Mouse (Mus musculus): Measurements from ENCODE around the gene Cnot11. TPM values are rescaled to one million over a fixed set of nuclear protein-coding genes. Genes with fewer than 3 reads are reported as not detected.
A peak's percentile ranks its signal among the peaks of the same experiment; 100 is the strongest.

The Cnot11 gene
- 14.1 and 18.8 TPM in 2 replicates for polyA plus RNA-seq (2012; rRNA removed)

DNA sequence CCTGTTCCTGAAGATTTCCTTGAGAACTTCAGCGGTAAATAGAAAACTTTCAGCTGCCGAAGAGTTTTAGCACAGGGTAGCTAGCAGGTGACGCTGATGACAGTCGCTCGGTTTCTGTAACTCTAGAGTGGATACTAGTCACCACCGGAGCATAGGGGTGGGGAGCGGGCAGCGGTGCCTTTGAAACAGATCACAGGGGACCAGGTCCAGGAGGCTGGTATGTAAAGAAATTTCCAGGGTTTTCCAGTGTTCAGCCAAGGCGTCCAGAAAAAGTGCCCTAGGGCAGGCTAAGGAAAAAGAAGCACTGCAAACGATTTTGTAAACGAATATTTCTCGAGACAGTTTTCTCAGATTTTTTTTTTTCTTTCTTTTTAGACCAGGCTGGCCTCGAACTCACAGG lies at the start of gene Cnot11:
Gene Cnot11 (plus strand): TSS at position 162 of the 400 bp plus-strand sequence.
- DNase-seq (ENCODE audit: low read depth): no peak

DNA sequence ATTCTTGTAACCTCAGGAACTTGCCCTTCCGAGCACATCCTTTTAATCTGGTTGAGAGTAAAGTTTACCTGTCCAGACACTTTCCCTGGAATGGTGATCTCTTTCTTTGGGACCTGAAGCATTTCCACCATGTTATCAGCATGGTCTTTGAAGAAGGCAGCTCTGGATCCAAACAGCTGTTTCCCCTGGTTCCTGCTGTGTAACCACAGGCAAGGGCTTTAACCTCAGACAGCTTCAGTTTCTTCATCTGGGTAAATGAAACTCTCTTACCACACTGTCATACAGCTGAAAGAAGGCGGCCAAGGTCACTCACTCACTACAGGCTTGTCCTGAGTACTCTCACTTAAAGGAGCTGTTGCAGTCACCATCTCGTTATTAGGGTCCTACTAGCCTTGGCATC lies 47.4 kb upstream of the Cnot11 start:
- no peak for DNase-seq (ENCODE audit: low read depth)

DNA sequence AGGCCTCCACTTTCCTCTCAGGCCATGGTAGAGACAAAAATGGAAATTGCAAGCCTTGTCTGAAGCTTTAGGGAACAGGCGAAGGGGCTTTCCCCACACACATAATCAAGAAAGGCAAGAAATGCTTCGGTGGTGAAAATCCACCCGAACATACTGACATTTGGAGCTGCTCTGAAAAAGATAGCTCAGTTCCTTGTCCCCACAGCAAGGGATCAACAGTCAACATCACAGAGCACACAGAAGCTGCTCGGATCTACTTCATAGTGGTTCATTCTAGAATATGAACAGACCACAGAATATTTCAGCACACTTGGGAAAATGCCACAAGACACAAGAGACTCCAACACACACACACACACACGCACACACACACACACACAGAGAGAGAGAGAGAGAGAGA lies 41.6 kb upstream of the Cnot11 start:
- no peak for DNase-seq (ENCODE audit: low read depth)

DNA sequence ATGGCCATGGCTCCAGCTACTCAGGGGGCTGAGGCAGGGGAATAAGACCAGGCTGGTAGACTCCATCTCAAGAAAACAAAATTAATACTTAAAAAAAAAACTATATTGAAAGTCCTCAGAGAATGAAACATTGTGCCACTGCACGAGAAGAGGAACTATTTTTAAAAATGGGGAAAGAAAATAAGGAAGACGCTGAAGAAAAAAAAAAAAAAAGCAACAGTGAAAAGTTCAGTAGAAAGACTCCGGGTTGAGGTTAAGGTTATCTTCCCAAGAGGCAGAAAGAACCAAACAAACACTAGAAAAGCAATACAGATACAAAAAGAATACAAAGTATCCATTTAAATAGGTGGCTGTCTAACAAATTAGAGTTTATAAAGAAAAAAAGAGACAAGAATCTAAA lies 41.1 kb upstream of the Cnot11 start:
- no peak for DNase-seq (ENCODE audit: low read depth)

DNA sequence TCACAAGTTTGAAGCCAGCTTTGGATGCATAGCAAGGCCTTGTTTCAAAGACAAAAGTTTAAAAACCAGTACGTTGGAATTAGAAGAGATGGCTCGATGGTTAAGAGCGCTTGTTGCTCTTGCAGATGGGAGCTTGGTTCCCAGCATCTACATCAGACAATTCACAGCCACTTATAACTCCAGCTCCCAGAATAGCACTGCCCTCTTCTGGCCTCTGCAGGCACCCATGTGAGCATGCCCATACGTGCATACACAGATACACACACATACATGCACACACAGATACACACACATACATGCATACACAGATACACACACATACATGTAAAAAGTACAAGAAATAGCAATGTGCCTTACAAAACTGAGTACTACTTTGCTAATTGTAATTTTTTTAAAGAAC lies 37.8 kb upstream of the Cnot11 start:
- DNase-seq (ENCODE audit: low read depth): no peak

DNA sequence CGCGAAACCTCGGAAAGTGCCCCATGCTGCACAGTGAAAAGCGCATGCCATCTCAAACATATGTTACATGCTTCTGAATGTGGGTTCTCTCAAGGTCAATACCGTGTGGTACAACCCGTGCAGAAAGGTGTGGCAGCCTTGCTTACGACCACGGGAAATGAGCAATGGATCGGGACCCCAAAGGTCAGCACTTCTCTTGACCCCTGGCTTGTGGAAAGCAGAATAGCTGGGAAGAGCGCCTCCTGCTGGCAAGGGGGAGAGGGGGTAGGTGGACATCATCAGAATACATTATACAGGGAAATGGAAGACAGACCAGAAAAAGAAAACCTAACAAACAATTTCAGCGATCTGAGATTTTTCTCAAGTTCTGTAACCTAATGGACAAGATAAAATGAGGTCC lies 37.0 kb upstream of the Cnot11 start:
- DNase-seq (ENCODE audit: low read depth): no peak

DNA sequence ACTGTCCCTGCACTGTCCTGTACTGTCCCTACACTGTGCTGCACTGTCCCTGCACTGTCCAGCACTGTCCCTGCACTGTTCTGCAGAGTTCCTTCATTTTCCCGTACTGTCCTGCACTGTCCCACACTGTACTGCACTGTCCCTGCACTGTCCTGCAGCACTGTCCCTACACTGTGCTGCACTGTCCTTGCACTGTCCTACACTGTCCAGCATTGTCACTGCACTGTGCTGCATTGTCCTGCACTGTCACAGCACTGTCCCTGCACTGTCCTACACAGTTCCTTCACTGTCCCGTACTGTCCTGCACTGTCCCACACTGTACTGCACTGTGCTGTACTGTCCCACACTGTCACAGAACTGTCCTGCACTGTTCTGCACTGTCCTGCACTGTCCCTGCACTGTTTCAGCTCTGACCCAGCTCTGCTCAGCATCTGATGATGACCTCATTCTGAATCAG lies 35.3 kb upstream of the Cnot11 start:
- DNase-seq (ENCODE audit: low read depth): no peak

DNA sequence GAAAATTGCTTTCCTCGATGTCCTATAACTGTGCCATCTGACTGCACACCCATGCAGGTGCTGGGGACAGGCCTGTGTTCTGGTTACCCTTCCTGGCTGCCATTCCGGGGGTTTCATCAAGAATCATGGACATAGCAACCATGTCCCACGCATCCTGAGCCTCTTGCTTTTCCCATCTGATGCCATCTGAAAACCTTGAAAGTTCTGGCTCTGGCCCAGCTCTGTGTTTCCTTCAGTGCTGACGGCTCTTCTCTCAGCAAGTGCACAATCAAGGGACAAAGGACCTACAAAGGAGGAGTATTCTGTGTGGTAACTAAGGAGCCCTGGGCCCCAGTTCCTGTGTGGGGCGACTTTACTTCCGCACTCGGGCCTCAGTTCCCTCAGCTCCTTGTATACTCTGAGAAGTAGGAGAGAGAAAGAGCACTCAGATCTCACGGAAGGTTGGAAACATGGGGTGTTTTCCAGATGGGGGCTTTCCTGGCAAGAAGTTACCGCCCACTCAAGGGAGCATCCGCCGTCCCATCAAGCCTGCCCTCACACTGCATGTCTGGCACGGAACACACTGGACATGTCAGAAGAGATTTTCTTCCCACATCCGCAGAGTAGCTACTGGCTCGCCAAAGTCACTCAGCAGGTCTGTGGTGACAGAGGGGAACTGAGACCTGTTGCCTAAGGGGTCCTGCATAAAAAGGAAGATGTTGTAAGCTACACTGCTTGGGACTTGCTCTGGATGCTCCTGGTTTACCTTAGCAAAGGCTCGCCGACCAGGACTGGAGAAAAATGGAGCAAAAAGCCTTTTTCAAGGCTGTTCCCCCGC lies 31.8 kb upstream of the Cnot11 start:
- DNase-seq (ENCODE audit: low read depth): no peak

DNA sequence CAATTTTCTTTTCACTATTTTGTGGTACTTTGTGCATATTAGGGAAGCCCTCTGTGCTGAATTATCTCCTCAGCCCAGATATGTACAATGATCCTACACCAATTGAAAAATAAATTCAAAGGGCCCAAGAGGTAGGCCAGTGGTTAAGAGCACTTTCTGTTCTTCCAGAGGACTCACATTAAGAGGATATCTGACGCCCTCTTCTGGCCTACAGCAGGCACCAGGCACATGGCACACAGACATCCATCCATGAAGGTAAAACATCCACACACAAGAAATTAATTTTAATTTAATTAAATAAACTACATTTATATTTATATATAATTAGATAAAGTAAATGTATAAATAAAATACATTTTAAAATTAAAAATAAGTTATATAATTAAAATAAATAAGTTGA lies 30.5 kb upstream of the Cnot11 start:
- DNase-seq (ENCODE audit: low read depth): no peak

DNA sequence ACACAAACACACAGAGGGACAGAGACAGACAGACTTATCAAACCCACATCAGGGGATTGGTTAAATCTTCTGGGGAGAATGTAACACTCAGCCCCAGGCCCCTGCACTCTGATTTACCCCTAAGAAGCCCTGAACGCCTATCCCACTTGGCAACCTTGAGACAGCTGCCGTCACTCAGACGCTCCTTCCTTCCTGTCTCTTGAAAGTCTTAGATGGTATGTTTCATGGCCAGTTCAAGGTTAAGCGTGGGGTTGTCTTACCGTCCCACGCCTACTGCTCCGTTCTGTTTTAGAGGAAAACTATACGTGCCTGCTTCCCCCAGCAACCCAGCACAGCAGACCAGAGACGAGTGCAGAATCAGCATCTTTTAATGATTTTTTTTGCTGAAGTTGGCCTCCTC lies 29.2 kb upstream of the Cnot11 start:
- no peak for DNase-seq (ENCODE audit: low read depth)

DNA sequence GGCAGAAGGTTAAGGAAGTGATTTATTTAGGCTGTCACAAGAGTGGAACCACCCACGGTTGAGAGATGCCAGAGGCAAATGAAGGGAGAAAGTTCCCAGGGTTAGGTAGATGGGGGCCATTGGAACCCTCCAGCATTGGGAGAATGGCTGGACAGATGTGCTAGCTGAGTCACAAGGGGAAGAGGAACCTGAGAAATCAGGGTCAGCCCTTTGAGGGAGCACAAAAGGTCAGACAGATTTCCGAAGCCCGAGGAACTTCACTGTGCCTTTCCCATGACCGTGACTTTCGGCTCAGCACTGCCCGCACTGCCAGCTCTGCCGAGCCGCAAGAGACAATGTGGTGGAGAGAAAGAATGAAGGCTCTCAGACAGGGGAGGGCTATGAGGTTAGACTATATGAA lies 23.0 kb upstream of the Cnot11 start:
- DNase-seq (ENCODE audit: low read depth): no peak

DNA sequence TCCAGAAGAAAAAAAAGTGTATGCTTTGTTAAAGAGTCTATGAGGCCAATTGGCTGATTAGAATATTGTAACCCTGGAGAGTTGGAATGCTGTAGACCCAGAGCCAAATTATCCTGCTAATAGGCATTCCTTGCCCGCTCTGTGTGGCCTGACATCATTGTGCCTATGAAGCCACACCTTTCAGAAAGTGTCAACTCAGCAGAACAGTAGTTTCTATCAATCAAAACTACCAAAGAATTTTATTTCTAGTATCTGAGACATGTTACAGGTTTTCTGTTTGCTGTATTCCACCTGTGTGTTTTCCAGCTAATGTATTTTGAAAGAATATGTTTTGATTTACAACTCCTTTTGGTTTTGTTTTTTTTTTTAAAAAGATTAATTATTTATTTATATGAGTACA lies 22.6 kb upstream of the Cnot11 start:
- DNase-seq (ENCODE audit: low read depth): no peak

DNA sequence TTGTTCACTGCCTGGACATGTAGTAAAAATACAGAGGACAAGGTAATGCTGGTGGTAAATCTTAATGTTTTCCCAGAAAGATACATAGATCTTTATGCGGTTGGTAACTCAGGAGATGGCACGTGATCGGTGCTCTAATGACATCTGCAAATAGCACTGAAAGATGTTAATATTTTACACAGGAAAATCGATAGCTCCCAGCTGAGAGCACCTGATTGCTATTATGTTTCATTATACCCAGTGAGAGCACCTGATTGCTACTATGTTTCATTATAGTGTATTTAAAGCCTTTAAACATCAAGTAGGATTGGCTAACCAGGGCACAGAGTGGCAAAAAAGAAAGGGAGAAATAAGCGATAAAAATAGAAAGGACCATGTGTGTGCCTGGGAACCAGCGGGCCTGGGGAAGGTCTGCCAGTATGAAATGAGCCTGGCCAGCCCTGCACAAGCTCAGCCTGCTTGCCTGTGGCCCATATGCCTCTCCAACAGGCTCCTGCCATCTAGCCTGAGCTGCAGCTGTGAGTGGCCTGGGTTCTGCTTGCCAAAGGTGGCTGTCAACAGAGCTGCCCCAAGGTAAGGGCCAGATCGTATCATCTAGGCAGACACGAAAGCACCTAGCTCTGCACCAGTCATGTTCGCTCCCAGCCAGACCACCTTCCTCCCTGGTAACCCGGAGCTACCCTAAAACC lies 19.3 kb upstream of the Cnot11 start:
- DNase-seq (ENCODE audit: low read depth): no peak

DNA sequence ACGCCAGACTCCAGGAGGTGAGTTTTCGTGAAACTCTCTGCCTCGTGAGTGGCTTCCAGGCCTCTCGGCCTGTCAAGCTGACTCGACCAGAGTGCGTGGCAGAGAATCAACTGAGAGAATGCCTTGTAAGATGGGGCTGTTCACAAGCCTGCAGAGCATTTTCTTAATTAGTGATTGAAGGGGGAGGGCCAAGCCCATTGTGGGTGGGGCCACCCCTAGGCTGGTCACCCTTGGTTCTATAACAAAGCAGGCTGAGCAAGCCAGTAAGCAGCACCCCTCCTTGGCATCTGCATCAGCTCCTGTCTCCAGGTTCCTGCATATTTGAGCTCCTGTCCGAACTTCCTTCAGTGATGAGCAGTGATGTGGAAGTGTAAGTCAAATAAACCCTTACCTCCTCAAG lies 13.5 kb upstream of the Cnot11 start:
- DNase-seq (ENCODE audit: low read depth): no peak

DNA sequence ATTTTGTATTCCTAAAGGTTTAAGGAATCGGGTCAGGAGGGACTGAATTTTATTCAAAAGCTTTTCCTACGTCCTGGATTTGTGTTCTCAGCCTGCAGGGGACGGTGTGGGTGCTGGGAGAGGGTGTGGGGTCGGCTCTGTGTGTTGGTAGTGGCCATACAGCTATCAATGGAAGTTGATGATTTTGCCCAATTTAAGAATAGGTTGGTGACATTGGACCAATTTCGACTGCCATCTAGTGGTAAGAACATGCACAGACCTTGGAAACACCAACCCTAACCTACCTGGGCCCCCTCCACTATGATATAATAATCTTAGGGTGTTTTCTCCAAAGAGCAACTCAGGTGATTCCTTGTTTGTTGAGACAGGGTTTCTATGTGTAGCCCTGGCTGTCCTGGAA lies 12.3 kb upstream of the Cnot11 start:
- no peak for DNase-seq (ENCODE audit: low read depth)

DNA sequence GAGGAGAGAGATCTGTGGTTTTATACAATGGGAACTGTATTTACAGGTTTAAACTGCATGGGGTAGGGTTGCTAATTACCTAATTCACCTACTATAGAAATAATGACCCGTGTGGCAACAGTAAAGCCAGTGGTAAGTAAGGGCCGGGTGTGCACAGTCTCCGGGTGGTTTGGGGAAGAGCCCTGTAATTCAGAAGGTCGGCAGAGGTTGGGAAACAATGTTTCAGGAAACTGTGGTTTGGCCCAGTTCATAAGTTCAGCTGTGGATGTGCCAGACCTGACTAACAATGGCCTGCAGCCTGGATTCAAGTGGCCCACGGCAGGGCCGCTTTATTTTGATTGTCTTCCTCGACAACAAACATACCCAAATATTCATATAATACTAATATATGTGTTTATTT lies 9.0 kb upstream of the Cnot11 start:
- no peak for DNase-seq (ENCODE audit: low read depth)

DNA sequence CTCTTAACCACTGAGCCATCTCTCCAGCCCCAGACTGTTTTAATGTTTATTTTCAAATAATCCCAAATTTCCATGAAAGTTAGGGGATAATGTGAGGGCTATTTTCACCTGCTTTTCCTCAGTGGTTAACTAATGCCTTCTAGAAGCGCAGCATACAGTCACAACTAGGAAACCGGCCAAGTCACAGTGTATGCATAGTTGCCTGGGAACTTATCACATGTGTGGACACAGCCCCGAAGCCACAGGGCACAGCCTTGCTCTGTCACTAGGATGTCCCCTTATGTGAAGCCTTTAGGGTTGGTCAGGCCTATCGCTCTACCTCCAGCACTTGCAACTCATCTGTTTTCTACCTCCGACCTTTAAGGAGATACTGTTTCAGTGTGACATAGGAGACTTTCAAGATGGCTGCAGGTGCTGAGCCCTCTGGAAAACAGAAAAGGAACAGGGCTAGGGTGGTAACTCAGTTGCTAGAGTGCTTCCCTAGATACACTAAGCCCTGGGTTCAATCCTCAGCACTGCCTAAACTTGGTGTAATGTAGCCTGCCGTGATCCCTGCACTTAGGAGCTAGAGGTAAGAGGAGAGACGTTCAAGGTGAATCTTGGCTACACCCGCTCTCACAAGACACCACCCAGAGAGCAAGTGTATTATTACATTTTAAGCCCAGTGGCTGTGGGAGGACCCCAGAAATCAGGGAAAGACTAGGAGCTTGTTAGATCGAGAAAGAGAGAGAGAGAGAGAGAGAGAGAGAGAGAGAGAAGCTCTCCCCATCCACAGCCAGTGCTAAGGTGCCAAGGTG lies 8.2 kb upstream of the Cnot11 start:
- DNase-seq (ENCODE audit: low read depth): no peak

DNA sequence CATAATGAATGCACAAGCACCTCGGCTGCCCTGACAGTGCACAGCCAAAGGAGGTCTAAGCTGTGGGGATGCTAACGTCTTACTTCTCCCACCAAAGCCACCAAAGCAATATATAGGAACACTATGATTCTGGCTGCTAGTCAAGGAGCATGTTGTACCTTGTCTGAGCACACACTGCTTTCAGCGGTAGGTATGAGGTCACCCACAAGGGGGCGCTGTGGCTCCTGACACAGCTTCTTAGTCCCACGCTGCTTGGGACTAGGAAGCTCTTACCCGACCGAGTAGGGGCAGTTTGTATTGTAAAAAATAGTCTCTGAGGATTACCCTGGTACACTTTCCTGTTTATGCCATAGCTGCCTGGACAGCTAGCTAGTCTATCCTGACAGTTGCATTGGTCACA lies 7.4 kb upstream of the Cnot11 start:
- DNase-seq (ENCODE audit: low read depth): peak; percentile 49

DNA sequence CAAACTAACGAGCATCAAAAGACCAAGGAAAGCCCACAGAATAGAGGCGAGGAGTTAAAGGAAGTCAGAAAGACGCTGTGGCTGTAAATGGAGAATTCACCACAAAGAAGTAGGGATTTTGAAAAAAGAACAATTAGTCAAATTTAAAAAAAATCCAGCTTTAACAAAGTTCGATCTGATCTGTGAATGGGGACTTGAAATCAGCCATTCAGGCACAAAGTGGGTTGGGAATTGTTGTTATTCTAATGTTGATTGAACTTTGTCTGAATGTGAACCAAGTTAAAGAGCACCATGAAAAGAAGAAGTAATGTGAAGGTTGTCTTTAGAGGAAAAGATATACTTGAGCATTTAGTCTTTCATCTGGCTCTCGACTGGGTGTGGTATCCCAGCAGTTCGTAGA lies 6.5 kb upstream of the Cnot11 start:
- no peak for DNase-seq (ENCODE audit: low read depth)

DNA sequence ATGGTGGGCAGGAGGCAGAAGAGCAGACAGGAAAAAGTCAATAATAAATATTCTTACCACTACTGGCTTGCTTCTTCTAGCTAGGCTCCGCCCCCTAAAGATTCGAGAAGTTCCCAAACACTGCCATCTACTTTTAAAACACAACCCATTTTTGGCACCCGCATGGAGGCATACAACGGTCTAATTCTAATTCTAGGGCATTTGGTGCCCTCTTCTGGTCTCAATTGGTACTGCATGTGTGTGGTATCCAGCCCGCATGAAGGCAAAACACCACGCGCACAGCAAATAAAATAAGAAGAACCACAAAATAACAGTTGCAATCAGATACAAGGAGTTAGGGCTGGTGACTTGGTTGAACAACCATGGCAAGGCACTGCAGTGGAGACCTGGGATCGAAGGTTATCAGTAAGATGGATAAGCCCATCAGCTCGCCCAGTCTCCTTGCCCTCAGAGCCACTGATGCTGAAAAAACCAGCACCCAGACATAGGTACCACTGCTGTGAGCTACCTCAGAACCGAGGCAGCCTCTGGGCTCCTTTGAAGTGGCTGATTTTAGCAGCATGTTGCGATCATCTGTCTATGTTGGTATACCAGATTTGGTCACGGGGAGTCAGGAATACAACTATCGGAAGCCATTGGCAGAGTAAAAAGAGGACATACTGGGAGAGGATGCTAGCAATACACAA lies 4.4 kb upstream of the Cnot11 start:
- DNase-seq (ENCODE audit: low read depth): no peak

DNA sequence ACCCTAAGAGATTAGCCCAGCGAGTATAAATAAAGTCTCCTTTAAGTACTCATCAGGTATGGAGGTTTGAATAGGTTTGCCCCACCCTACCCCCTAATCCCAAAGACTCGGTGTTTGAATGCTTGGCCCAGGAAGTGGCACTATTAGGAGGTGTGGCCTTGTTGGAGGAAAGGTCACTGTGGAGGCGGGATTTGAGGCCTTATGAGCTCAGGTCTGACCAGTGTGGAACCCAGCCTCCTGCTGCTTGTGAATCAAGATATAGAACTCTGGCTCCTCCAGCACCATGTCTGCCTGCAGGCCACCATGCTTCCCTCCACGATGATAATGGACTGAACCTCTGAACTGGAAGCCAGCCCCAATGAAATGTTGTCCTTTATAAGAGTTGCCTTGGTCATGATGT lies 3.8 kb upstream of the Cnot11 start:
- no peak for DNase-seq (ENCODE audit: low read depth)

DNA sequence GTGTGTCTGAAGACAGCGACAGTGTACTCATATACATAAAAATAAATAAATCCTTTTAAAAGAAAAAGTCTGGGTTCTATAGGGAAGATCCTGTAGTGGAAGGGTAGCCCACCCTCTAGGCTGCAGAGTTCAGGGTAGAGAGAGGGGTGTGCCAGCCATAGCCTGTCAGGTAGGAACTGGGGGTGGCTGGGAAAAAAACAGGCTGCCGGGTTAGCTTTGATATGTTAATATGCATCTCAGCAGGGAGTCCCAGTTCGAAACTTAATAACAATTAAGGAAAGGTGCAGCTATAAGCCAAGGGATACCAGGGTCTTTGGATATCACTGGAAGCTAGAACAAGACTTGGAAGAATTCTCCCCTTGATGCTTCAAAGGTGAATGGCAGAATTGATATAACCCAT lies 875 bp upstream of the Cnot11 start:
- no peak for DNase-seq (ENCODE audit: low read depth)
